Comparison of ENCODE assay signal across 13 mouse cellular contexts in the genomic region with DNA sequence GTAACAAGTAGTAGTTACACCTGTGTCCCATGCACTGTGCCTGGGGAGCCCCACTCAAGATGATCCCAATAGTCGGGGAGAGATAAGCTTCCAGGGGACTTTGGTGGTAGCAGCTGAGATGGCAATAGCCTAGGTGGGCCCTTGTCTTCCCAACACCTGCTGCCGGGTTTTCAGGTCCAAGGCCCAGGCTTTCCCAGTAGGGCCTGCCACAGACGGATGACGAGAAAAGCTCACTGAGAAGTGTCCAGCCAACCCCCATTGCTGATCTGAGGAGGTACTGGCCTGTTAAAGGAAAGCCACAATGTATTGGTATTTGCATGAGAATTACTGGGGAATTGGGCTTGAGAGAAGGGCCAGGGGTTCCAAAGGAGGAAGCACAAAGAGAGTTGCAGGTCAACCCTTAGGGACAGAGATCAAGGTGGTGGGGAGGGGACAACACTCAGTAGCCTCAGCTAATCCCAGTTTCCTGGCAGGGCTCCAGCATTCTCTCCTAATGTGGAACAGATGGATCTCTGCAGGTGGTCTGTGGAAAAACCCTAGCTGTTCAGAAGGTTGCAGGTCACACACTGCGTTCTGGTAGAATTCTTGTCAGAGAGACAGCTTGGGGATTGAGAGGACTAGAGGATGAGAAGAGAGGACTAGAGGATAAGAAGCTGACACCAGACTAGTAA.
A peak's percentile ranks its signal among the peaks of the same experiment; 100 is the strongest.
DNase-seq lines count a peak whose midpoint lies in the region; ATAC-seq and TF ChIP-seq lines count a peak whose summit lies in the region.
"Had no signal": no experiment of that assay in that cellular context is flagged by ENCODE, and none has a peak within 500 bp of the region (broad histone marks: within the 10 kb centered on the region; RNA-seq: fewer than 3 reads in every experiment).

No protein-coding gene starts in this region.

- DNase-seq in hindbrain, postnatal 0 days (ENCODE audit: low spot score), result peak; percentile 50
- peak; percentile 58 for DNase-seq in MN1 (ENCODE audit: low spot score)
- peak; percentile 92 for DNase-seq in cerebellum, adult 9-11 months
- DNase-seq in kidney, postnatal 14 days, result peak; percentile 28
- no peak for DNase-seq in heart, postnatal 36 days
- no peak for DNase-seq in gastrocnemius, postnatal 14 days
- DNase-seq: adrenal gland, postnatal 14 days; heart, adult 2 months; thymus, postnatal 4 days had no signal

- H3K4me3 ChIP-seq in hindbrain, postnatal 0 days (ENCODE audit: low read length), result no peak overlapping the region
- no peak overlapping the region for H3K4me3 ChIP-seq in hindbrain, embryonic 16.5 days (ENCODE audit: low read length)
- H3K4me3 ChIP-seq: heart, adult 2 months; hindbrain, embryonic 15.5 days; megakaryocyte, embryonic 14.5 days had no signal

- no peak overlapping the region for H3K27ac ChIP-seq in hindbrain, postnatal 0 days
- H3K27ac ChIP-seq in hindbrain, embryonic 16.5 days (ENCODE audit: low read depth, low read length), result no peak overlapping the region
- H3K27ac ChIP-seq: heart, adult 2 months; hindbrain, embryonic 15.5 days had no signal

- ATAC-seq in hindbrain, postnatal 0 days, result no peak
- no peak for ATAC-seq in hindbrain, embryonic 16.5 days
- ATAC-seq in erythroblast, adult 5-6 weeks (replicated peaks; ENCODE audit: low FRiP score, poor library complexity, severe bottlenecking), result no peak

- TF ChIP-seq CTCF in hindbrain, postnatal 0 days (IDR thresholded peaks at IDR 0.05; ENCODE audit: low read depth), result no peak

- 50% methylated on average over 5 of the region's 5 CpGs for WGBS in hindbrain, postnatal 0 days
- WGBS in hindbrain, embryonic 16.5 days, result 45% methylated on average over 5 of the region's 5 CpGs

- H3K4me2 ChIP-seq in hindbrain, postnatal 0 days (ENCODE audit: low read depth, low read length), result no peak overlapping the region
- no peak overlapping the region for H3K4me2 ChIP-seq in hindbrain, embryonic 16.5 days (ENCODE audit: low read length)
- H3K4me2 ChIP-seq: hindbrain, embryonic 15.5 days had no signal

- no peak overlapping the region for H3K9ac ChIP-seq in hindbrain, postnatal 0 days (replicated peaks; ENCODE audit: low read length)
- H3K9ac ChIP-seq in hindbrain, embryonic 16.5 days (ENCODE audit: low read depth, low read length), result no peak overlapping the region
- H3K9ac ChIP-seq: hindbrain, embryonic 15.5 days had no signal

- no peaks in the 10 kb centered on the region for H3K27me3 ChIP-seq in hindbrain, postnatal 0 days (ENCODE audit: insufficient read depth, low read length)
- H3K27me3 ChIP-seq in hindbrain, embryonic 16.5 days (replicated peaks; ENCODE audit: control insufficient read depth, insufficient read depth, low read length), result no peaks in the 10 kb centered on the region
- H3K27me3 ChIP-seq: hindbrain, embryonic 15.5 days; megakaryocyte, embryonic 14.5 days had no signal

- H3K4me1 ChIP-seq in hindbrain, postnatal 0 days (ENCODE audit: insufficient read depth, low read length), result no peaks in the 10 kb centered on the region
- no peaks in the 10 kb centered on the region; the same call in 1 of the 2 replicates for H3K4me1 ChIP-seq in hindbrain, embryonic 16.5 days (ENCODE audit: control insufficient read depth, insufficient read depth, low read depth, low read length)
- H3K4me1 ChIP-seq: megakaryocyte, embryonic 14.5 days had no signal

- no peaks in the 10 kb centered on the region for H3K36me3 ChIP-seq in hindbrain, postnatal 0 days (ENCODE audit: insufficient read depth, low read length)
- no peaks in the 10 kb centered on the region for H3K36me3 ChIP-seq in hindbrain, embryonic 16.5 days (ENCODE audit: control insufficient read depth, insufficient read depth, low read length)
- H3K36me3 ChIP-seq: hindbrain, embryonic 15.5 days had no signal

- no peaks in the 10 kb centered on the region for H3K9me3 ChIP-seq in hindbrain, postnatal 0 days (ENCODE audit: low read length)
- H3K9me3 ChIP-seq in hindbrain, embryonic 16.5 days (ENCODE audit: control insufficient read depth, low read length), result no peaks in the 10 kb centered on the region
- H3K9me3 ChIP-seq: hindbrain, embryonic 15.5 days; megakaryocyte, embryonic 14.5 days had no signal

- intact Hi-C loops in heart, postnatal 36 days (cut with DNase I), result no loop called here
- intact Hi-C loops in gastrocnemius, postnatal 14 days (cut with DNase I; ENCODE audit: low total_unique reads), result no loop called here

Comparison
In these comparisons a context has a peak if more than half of its experiments do, and no peak if none do; other contexts are left out.
1. DNase-seq: peak in hindbrain, postnatal 0 days (single experiment), MN1 (single experiment), cerebellum, adult 9-11 months (single experiment) and kidney, postnatal 14 days (single experiment); none in heart, postnatal 36 days (0 of 2) and gastrocnemius, postnatal 14 days (single experiment).